Mouse (Mus musculus) olfactory bulb, adult 2 months (tissue): ENCODE measurements at regions not wholly inside any gene's neighbourhood (a gene's known extent, or its start where the extent isn't known, plus 50 kb on each side); places are given as distances from the start of the nearest gene placed in this dataset.

Experiments
- H3K27ac ChIP-seq: fragments of 200-500 bp; 2 replicates; pipeline ENCODE4 v1.5.1; 2012; ENCODE audit warnings: low read depth, low read length; ENCODE audit not compliant: insufficient read depth
- H3K4me1 ChIP-seq: fragments of 200-500 bp; 2 replicates; pipeline ENCODE4 v1.6.1; 2012; ENCODE audit warnings: low read length; ENCODE audit not compliant: control insufficient read depth, insufficient read depth
- H3K4me3 ChIP-seq: fragments of 200-500 bp; 2 replicates; pipeline ENCODE4 v1.5.1; 2012; ENCODE audit warnings: mild to moderate bottlenecking, low read depth, low read length, moderate library complexity; ENCODE audit not compliant: insufficient read depth
- CTCF ChIP-seq: fragments of 200-500 bp; IDR thresholded peaks from 2 replicates; pipeline ENCODE4 v1.5.1; 2012; ENCODE audit warnings: low read depth, mild to moderate bottlenecking, low read length, moderate library complexity; ENCODE audit not compliant: insufficient read depth
- POLR2A ChIP-seq: fragments of 200-500 bp; IDR thresholded peaks from 2 replicates; pipeline ENCODE4 v1.6.1; 2012; ENCODE audit warnings: mild to moderate bottlenecking, low read depth, low read length, moderate library complexity; ENCODE audit not compliant: insufficient read depth
- WGBS: fragments of 180-500 bp; shearing (Covaris S2); methylation state at CpG from one replicate; pipeline ENCODE4 v1.1.7; 2018; 5-methylcytosine and 5-hydroxymethylcytosine counted together

- TF ChIP-seq POLR2A (no peak), CTCF (no peak)
- Histone ChIP-seq H3K4me3 (no peak overlapping the region), H3K4me1 (peaks cover 28% of the 10 kb centered on the region), H3K27ac (no peak overlapping the region)
- WGBS: 74% methylated on average over 7 of the region's 7 CpGs
Observed at GRCm38 (mm10) chr11:117036977-117037376, 78.0 kb upstream of the Sec14l1 start.

GRCm38 (mm10) chr11:117038282-117039106 lies 76.5 kb upstream of the Sec14l1 start:
- no peak overlapping the region for H3K27ac ChIP-seq
- 34% methylated on average over 20 of the region's 20 CpGs for WGBS
- TF ChIP-seq CTCF: no peak
- TF ChIP-seq POLR2A: no peak

DNA sequence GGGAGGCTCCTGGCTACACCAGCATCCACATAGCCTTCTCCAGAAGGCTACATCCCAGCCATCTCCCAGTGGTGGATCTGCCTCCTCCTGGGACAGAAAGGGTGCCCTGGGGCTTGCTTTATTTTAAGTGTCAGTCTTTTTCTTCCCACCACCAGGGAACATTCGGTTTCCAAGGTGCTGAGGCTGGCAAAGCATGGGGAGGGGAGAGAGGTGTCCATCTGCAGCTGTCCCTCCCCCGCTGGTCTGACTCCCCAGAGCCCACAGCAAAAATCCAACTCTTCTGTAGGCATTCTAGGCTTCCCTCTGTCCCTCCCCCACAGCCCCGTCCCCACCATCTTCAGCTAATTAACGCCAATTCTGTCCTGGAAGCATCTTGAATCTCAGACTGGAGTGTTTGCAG lies 74.1 kb upstream of the Sec14l1 start:
- H3K4me3 ChIP-seq: no peak overlapping the region
- no peak overlapping the region for H3K27ac ChIP-seq
- H3K4me1 ChIP-seq: peaks cover 34% of the 10 kb centered on the region
- TF ChIP-seq CTCF: no peak
- no peak for TF ChIP-seq POLR2A
- WGBS: 26% methylated on average over 4 of the region's 4 CpGs

More at GRCm38 (mm10) chr11:117038282-117039106, 76.5 kb upstream of the Sec14l1 start:
- Histone ChIP-seq H3K4me3 (no peak overlapping the region), H3K4me1 (peaks cover 32% of the 10 kb centered on the region)

DNA sequence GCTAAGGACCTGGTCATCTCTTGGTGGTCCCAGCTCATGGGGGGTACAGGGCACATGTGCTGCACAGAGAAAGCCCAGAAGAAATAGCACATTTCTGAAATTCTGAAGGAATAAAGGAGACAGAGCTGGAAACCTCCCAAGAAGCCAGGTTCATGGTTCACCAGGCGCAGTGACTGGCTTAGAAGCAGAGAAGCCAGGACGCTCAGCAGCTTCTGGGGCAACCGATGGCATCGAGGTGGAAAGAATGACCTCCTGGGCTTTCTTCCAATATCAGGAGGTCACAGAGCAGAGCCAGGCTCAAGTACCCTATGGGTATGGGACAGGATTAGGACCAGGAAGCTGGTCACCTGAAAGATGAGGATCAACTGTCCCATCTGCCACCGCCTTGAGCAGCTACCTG lies 72.6 kb upstream of the Sec14l1 start:
- Histone ChIP-seq H3K4me3 (no peak overlapping the region), H3K4me1 (peaks cover 34% of the 10 kb centered on the region), H3K27ac (no peak overlapping the region)
- TF ChIP-seq POLR2A (no peak), CTCF (no peak)
- WGBS: 66% methylated on average over 5 of the region's 5 CpGs

DNA sequence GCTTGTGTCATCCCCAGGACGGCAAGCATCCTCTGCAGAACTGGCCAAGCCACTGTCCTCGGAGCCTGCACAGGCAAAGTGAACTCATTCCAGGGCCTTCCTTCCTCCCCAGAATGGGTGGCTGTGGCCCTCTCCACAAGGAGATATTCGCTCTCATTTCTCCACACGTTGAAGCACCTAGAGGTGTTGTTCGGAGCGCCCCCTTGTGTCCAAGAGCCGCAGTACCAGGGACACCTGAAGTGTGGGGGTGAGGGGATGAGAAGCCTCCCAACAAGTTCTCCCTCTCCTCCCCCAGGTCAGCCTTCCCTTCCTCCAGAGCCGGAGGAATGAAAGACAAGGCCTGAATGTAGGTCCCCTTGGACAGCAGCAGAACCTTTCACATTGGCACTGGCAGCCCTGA lies 71.4 kb upstream of the Sec14l1 start:
- H3K4me3 ChIP-seq: no peak overlapping the region
- 11% methylated on average over 8 of the region's 8 CpGs for WGBS

DNA sequence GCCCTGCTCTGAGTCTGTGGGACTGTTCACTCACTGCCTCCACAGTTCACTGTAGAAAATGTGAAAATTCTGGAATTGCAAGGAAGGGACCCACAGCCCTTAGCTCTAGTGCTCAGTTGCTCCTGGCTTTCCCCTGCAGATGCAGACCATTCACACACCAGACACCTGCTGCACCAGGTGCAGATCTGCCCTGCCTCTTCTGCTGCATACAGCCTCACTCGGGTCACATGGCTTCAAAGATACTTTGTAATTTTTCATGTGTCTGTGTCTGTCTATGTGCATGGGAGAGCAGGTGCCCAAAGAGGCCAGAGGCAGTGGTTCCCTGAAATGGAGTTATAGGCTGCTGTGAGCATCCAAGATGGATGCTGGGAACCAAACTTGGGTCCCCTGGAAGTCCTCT lies 70.2 kb upstream of the Sec14l1 start:
- Histone ChIP-seq H3K27ac (no peak overlapping the region), H3K4me3 (no peak overlapping the region), H3K4me1 (peaks cover 37% of the 10 kb centered on the region)
- WGBS: 88% methylated on average over 1 of the region's 1 CpGs
- no peak for TF ChIP-seq CTCF
- no peak for TF ChIP-seq POLR2A

More for the DNA sequence above, 71.4 kb upstream of the Sec14l1 start:
- H3K4me1 ChIP-seq: peaks cover 37% of the 10 kb centered on the region
- H3K27ac ChIP-seq: no peak overlapping the region
- TF ChIP-seq POLR2A (no peak), CTCF (peak; percentile 72)

DNA sequence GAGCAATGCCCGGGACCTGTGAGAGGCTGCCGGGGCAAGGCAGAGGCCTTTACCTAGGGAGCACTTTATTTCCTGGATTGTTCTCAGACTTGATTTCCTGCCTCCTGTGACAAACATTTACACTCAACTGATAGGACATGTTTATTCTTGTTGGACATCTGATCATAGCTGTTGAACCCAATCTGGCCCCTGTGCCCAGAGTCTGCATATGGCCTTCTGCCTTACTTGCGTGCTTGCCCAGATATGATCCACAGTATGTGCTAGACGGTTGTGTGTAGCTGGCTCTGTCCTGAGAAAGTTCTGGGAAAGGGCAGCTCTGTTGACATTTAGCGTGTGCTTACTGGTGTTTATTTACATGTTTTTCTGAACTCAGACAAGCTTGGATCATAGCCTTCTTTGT lies 68.3 kb upstream of the Sec14l1 start:
- Histone ChIP-seq H3K27ac (peak overlapping the region; percentile 49), H3K4me1 (peaks cover 31% of the 10 kb centered on the region), H3K4me3 (no peak overlapping the region)
- 85% methylated on average over 5 of the region's 5 CpGs for WGBS
- TF ChIP-seq POLR2A (no peak), CTCF (no peak)

GRCm38 (mm10) chr11:117047172-117047950 lies 67.6 kb upstream of the Sec14l1 start:
- no peak for TF ChIP-seq CTCF
- no peak for TF ChIP-seq POLR2A
- H3K4me1 ChIP-seq: peaks cover 32% of the 10 kb centered on the region
- peak overlapping the region; percentile 49 for H3K27ac ChIP-seq
- 14% methylated on average over 22 of the region's 22 CpGs for WGBS
- H3K4me3 ChIP-seq: no peak overlapping the region

DNA sequence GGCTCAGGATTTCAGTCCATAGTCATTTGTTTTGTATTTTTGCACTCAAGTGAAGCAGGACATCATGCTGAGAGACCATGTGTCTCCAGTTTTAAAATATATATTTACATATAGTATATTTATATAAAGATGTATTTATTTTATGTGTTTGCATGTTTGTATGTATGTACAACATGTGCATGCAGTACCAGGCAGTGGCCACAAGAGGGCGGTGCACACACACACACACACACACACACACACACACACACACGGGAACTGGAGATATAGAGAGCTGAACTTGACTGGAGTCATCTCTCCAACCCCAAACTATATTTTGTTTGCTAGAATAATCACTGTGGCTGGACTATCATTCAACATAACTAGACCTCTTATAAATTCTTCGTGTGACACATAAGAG lies 66.1 kb upstream of the Sec14l1 start:
- 84% methylated on average over 3 of the region's 3 CpGs for WGBS

More for the DNA sequence above, 66.1 kb upstream of the Sec14l1 start:
- H3K4me3 ChIP-seq: no peak overlapping the region
- peak; percentile 33; the same call in 1 of the 2 replicates for TF ChIP-seq CTCF
- no peak for TF ChIP-seq POLR2A
- H3K27ac ChIP-seq: no peak overlapping the region
- peaks cover 25% of the 10 kb centered on the region for H3K4me1 ChIP-seq
